Mouse (Mus musculus): ENCODE results near the gene 4930469K13Rik.

- TF ChIP-seq FLI1 (IDR thresholded peaks at IDR 0.05; ENCODE audit: low read length) (no peak), GATA1 (IDR thresholded peaks at IDR 0.05; ENCODE audit: borderline replicate concordance, low read length) (no peak)
These were observed 35.1 kb downstream of the 4930469K13Rik start for GRCm38 (mm10) chr11:34063257-34063656.
